Mouse (Mus musculus): ENCODE results near the gene Kcng3. TPM values are rescaled to one million over a fixed set of nuclear protein-coding genes. Genes with fewer than 3 reads are reported as not detected.

Gene Kcng3
- polyA plus RNA-seq (2015; fragmentation: Nextera tagmentation; extraction: Ambion mirVana), result 0.05 TPM in 1 of 2 replicates, not detected in the other

DNA sequence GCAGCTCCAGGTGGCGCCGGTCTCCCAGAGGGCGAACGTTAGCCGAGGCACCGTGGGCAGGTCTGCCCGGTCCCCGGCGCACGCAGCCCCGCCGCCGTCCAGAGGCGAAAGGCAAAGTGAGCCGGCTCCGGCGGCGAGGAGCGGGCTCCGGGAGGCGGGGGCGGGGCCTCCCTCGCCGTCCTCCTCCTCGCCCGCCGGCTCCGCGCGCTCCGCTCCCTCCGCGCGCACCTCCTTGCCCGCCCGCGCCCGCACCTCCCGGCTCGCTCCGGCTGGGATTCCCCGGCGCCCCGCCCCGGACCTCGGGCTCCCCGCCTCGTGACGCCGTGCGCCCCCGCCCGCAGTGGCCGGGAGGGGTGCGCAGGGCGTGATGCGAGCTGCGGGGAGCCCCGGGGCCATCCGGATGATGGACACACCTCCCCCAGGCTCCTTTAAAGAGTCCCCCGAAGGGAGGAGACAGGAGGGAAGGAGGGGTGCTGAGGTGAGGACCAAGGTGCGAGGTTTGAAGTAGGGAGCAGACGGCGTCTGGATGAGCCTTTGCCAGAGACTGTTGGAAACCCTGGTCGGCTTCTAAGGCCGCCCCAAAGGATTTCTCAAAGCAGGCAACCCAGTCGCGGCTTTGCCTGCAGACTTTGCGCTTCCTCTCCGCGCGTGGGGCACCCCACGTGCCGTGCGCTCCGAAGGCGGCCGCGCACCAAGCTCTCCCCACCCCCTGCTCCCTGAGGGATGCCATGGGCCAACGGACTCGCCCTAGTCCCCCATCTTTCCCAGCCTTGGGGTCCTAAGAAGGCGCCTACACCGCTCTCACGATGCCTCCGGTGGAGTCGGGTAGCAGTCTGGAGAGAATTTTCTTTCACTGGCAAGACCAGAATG, at the start of gene Kcng3:
TSS of gene Kcng3 (minus strand) at position 113 of the 870 bp plus-strand sequence.
- WGBS, result under 1% methylated on average over 48 of the region's 86 CpGs
- peak; percentile 66 for ATAC-seq
- no peak within 1 kb of the TSS for H3K27ac ChIP-seq

DNA sequence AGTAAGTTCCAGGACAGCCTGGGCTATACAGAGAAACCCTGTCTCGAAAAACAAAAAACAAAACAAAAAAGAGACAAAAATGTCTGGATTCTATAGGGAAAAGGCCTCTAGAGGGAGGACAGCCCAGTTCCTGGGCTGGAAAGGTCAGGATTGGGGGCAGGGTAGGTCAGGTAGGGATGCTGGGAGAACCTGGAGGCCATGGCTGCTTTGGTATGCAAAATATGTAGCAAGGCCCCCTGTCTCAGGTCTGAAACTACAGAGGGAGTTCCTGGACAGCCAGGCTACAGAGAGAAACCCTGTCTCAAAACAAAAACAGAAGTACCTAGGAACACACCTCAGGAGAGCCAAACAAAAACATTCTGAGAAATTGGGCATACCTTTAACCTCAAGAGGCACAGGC, 45.7 kb upstream of the Kcng3 start:
- H3K27me3 ChIP-seq, result no peaks in the 10 kb centered on the region
- ATAC-seq, result no peak
- no peaks in the 10 kb centered on the region for H3K4me1 ChIP-seq (replicated peaks)
- no peak overlapping the region for H3K4me2 ChIP-seq (replicated peaks)
- 77% methylated on average over 1 of the region's 1 CpGs for WGBS
- H3K9me3 ChIP-seq, result no peaks in the 10 kb centered on the region
- no peaks in the 10 kb centered on the region for H3K36me3 ChIP-seq
- H3K27ac ChIP-seq, result no peak overlapping the region
- H3K9ac ChIP-seq (replicated peaks), result no peak overlapping the region
- no peak overlapping the region for H3K4me3 ChIP-seq (replicated peaks)

More for the DNA sequence above, at the start of gene Kcng3:
- H3K36me3 ChIP-seq, result no peaks in the 10 kb centered on the region
- peak within 1 kb of the TSS; percentile 63 for H3K9ac ChIP-seq (replicated peaks)
- peaks cover 84% of the 10 kb centered on the region for H3K27me3 ChIP-seq
- peak within 1 kb of the TSS; percentile 56 for H3K4me3 ChIP-seq (replicated peaks)
- H3K4me2 ChIP-seq (replicated peaks), result peak within 1 kb of the TSS; percentile 88
- H3K9me3 ChIP-seq, result no peaks in the 10 kb centered on the region
- peaks cover 30% of the 10 kb centered on the region for H3K4me1 ChIP-seq (replicated peaks)

DNA sequence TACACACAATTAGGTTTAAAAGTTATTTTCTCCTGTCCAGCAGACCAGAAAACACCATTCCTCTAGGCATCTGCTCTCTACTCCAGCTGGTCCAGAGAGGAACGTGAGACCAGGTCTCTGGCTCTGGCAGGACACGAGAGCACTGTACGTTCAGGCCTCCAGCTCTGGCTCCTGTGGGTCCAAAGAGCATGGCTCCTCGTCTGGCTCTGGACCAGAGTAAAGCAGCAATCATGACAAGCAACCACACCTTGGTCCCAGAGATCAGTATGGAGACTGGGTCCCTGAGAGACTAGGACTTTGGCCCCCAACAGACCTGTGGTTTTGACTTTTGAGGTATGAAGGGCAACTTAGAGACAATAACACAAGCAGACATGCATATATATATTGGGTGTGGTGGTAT, 41.0 kb upstream of the Kcng3 start:
- 90% methylated on average over 4 of the region's 4 CpGs for WGBS
- H3K9ac ChIP-seq (replicated peaks), result no peak overlapping the region

DNA sequence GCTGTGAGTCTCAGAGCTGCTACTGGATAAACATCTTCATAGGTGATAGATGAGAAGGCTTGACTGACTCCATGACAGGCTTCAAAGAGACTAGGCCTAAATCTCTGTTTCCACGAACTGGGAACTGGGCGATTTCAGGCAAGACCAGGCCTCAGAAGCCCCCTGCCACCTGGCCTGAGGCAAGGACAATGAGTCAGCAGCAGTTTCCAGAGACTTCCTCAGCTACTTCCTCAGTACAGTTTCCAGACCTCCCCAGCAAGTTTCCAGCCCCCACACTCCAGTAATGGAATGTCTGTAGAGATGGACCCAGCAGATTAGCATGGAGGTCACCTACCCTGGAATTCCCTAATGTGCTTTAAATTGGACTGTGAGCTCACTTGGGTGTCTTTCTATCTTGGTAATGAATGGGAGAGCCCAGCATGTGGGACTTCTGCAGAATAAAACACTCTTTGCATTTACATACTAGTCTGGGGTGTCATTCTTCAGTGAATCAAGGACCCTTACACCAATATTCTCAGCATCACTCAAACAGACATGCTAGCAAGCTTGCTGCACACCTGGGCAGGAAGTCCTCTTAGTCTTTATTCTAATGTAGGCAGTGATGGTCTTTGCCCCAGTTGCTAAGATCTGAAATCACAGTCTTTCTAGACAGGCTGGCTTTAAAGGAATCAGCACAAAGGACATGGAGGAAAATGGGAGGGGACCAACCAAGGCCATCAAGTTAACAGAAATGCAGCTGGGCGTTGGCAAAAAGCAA, 36.4 kb upstream of the Kcng3 start:
- Histone ChIP-seq H3K27ac (no peak overlapping the region), H3K4me3 (replicated peaks) (no peak overlapping the region), H3K4me1 (replicated peaks) (no peaks in the 10 kb centered on the region), H3K36me3 (no peaks in the 10 kb centered on the region), H3K9ac (replicated peaks) (no peak overlapping the region), H3K4me2 (replicated peaks) (no peak overlapping the region), H3K27me3 (no peaks in the 10 kb centered on the region), H3K9me3 (peaks cover 4% of the 10 kb centered on the region; the same call in 1 of the 2 replicates)
- WGBS, result 88% methylated on average over 3 of the region's 3 CpGs
- no peak for ATAC-seq

More for the DNA sequence above, 41.0 kb upstream of the Kcng3 start:
- ATAC-seq, result no peak
- no peak overlapping the region for H3K4me2 ChIP-seq (replicated peaks)
- no peak overlapping the region for H3K27ac ChIP-seq
- H3K4me1 ChIP-seq (replicated peaks), result no peaks in the 10 kb centered on the region
- H3K9me3 ChIP-seq, result no peaks in the 10 kb centered on the region
- H3K27me3 ChIP-seq, result no peaks in the 10 kb centered on the region
- H3K4me3 ChIP-seq (replicated peaks), result no peak overlapping the region
- no peaks in the 10 kb centered on the region for H3K36me3 ChIP-seq

DNA sequence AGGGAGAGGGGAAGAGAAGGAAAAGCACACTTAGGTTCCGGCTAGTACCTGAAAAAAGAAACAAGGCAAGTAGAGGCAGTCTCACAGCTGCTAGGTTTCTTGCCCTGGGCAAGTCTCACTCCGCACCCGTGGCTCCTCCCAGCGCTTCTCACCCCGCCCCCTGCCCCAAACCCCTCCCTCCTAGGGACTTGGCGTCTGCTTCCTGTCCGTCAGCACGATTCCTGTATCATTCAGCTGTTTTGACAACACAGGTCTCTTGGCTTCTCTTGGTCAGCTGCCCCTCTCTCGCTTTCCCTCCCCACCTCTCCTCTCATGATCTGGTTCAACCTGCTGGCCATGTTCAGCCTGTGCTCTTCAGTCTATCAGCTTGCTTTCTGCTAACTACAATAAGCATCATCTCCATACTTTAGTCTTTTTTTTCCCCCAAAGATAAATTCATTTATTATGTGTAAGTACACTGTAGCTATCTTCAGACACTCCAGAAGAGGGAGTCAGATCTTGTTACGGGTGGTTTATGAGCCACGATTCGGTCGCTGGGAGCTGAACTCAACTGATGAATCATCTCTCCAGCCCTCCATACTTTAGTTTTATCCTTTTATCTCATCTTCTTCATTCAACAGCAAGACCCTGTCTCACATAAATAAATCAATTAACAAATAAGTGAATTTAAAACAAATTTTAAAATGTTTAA, 35.0 kb upstream of the Kcng3 start:
- Histone ChIP-seq H3K4me1 (replicated peaks) (no peaks in the 10 kb centered on the region), H3K9me3 (peaks cover 4% of the 10 kb centered on the region; the same call in 1 of the 2 replicates), H3K27ac (no peak overlapping the region), H3K4me2 (replicated peaks) (no peak overlapping the region), H3K27me3 (no peaks in the 10 kb centered on the region), H3K4me3 (replicated peaks) (no peak overlapping the region), H3K36me3 (no peaks in the 10 kb centered on the region), H3K9ac (replicated peaks) (no peak overlapping the region)
- WGBS, result 84% methylated on average over 13 of the region's 13 CpGs
- no peak for ATAC-seq

DNA sequence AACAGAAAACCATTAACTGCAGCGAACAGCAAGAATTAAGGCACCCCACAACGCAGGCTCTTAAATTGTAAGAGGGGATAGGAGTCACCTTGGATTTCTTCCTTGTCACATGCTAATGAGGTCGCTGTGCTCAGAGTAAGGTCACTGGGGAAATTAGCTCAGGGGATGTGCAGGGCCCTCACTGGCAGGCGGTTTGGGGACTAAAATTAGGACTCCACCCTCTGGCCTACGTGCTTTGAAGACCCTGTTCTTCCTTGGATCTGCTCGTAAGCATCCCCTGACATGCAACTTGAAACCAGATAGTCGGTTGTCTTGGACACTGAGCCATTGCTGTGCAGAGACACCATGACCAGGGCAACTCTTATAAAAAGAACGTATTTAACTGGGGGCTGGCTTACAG, 33.1 kb upstream of the Kcng3 start:
- no peak for ATAC-seq
- no peak overlapping the region for H3K27ac ChIP-seq
- H3K36me3 ChIP-seq, result no peaks in the 10 kb centered on the region
- no peak overlapping the region for H3K9ac ChIP-seq (replicated peaks)
- no peak overlapping the region for H3K4me3 ChIP-seq (replicated peaks)
- H3K27me3 ChIP-seq, result no peaks in the 10 kb centered on the region
- peaks cover 4% of the 10 kb centered on the region; the same call in 1 of the 2 replicates for H3K9me3 ChIP-seq
- H3K4me1 ChIP-seq (replicated peaks), result no peaks in the 10 kb centered on the region
- 46% methylated on average over 8 of the region's 8 CpGs for WGBS
- no peak overlapping the region for H3K4me2 ChIP-seq (replicated peaks)

DNA sequence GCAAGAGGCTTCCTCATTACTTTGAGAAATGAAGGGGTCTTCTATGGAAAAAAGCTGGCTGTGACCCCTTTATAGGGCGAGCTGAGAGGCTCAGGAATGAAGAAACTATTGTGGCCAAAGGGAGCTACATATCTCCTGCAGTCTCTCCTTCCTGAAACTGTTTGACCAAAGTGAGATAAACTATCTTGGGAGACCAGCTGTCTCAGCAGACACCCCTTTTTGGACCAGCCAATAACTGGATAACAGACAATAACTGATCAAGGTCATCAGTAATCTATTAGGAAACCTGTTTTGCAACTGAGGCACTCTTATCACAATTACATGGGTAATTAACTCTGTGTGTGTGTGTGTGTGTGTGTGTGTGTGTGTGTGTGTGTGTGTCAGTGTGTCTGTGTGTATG, 27.2 kb upstream of the Kcng3 start:
- Histone ChIP-seq H3K36me3 (no peaks in the 10 kb centered on the region), H3K4me3 (replicated peaks) (no peak overlapping the region), H3K27ac (no peak overlapping the region), H3K9me3 (peaks cover 4% of the 10 kb centered on the region; the same call in 1 of the 2 replicates), H3K9ac (replicated peaks) (no peak overlapping the region), H3K27me3 (no peaks in the 10 kb centered on the region), H3K4me1 (replicated peaks) (no peaks in the 10 kb centered on the region), H3K4me2 (replicated peaks) (no peak overlapping the region)
- ATAC-seq, result no peak
- WGBS, result 79% methylated on average over 1 of the region's 1 CpGs

DNA sequence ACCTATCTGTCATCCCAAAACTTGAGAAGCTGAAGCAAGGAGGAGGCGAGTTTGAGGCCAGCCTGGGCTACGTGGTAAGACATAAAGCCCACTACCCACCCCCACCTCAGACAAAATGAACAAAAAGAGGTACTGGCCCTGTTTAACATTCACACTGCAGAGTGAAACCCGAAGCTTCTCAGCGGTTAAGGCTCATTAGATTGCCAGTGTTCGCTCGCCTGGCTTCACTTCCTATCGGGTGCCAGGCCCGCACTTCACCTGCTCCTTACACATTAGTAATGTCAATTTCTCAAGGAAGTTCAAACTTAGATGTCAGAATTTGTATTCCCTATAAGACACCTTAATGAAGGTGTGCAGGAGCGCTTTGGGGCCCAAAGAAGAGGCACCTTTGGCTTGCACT, 25.7 kb upstream of the Kcng3 start:
- no peaks in the 10 kb centered on the region for H3K4me1 ChIP-seq (replicated peaks)
- no peak overlapping the region for H3K4me3 ChIP-seq (replicated peaks)
- H3K27me3 ChIP-seq, result no peaks in the 10 kb centered on the region
- H3K27ac ChIP-seq, result no peak overlapping the region
- H3K36me3 ChIP-seq, result no peaks in the 10 kb centered on the region
- WGBS, result 82% methylated on average over 9 of the region's 9 CpGs
- H3K4me2 ChIP-seq (replicated peaks), result no peak overlapping the region
- H3K9me3 ChIP-seq, result no peaks in the 10 kb centered on the region
- H3K9ac ChIP-seq (replicated peaks), result no peak overlapping the region
- no peak for ATAC-seq

DNA sequence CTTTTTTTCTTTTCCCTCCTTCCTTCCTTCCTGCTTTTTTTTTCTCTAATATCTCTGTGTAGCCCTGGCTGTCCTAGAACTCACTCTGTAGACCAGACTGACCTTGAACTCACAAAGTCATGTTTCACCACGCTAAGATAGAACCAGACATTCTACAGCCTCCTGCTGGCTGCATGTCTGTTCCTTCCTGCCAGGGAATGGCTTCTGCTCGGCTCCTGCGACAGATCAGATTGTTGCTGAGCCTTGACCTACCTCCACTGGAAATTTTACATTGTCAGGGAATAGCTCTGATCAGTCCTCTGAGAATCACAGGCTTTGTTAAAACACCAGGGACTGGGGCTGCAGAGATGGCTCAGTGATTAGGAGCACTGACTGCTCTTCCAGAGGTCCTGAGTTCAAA, 24.0 kb upstream of the Kcng3 start:
- no peak overlapping the region for H3K4me2 ChIP-seq (replicated peaks)
- no peak overlapping the region for H3K9ac ChIP-seq (replicated peaks)
- no peaks in the 10 kb centered on the region for H3K27me3 ChIP-seq
- no peaks in the 10 kb centered on the region for H3K9me3 ChIP-seq
- H3K27ac ChIP-seq, result no peak overlapping the region
- H3K4me3 ChIP-seq (replicated peaks), result no peak overlapping the region
- H3K4me1 ChIP-seq (replicated peaks), result no peaks in the 10 kb centered on the region
- 85% methylated on average over 3 of the region's 3 CpGs for WGBS
- no peaks in the 10 kb centered on the region for H3K36me3 ChIP-seq
- ATAC-seq, result no peak

DNA sequence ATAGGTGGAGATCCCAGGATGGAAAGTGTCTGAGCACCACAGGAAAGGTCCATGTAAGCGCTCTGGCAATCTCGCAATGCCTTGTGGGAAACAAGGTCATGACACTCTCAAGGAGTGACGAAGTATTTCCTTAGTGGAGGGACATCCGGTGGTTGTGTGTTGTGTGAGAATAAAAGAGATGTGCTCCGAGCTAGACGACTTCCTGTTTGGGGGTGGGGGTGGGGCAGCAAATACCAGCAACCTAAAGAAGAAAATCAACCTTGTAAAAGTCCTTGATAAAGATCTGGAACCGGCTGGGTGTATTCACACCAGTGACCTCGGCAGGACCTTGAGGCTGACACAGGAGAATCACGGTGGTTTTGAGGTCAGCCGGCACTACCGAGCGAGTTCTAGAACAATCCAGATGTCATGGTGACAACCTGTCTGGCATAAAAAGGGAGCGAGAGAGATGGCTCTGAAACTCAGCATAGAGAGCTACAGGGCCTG, 23.0 kb upstream of the Kcng3 start:
- no peaks in the 10 kb centered on the region for H3K9me3 ChIP-seq

DNA sequence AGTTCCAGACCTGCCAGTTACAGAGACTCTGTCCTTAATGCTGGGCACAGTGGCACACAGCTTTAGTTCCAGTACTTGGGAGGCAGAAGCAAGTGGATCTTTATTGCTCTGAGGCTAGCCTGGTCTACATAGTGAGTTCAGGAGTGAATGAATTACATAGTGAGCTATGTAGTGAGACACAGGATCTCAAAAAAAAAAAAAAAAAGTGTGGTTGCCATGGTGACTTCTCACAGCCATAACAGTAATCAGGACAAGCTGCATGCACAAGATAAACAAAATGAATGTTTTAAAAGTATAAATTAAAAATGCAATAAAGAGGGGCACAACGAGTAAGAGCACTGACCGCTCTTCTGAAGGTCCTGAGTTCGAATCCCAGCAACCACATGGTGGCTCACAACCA, 21.9 kb upstream of the Kcng3 start:
- Histone ChIP-seq H3K27ac (no peak overlapping the region), H3K4me1 (replicated peaks) (no peaks in the 10 kb centered on the region), H3K36me3 (no peaks in the 10 kb centered on the region), H3K4me2 (replicated peaks) (no peak overlapping the region), H3K4me3 (replicated peaks) (no peak overlapping the region), H3K9me3 (no peaks in the 10 kb centered on the region), H3K9ac (replicated peaks) (no peak overlapping the region), H3K27me3 (no peaks in the 10 kb centered on the region)
- ATAC-seq, result no peak
- WGBS, result 95% methylated on average over 3 of the region's 3 CpGs

More for the DNA sequence above, 23.0 kb upstream of the Kcng3 start:
- Histone ChIP-seq H3K36me3 (no peaks in the 10 kb centered on the region), H3K27ac (no peak overlapping the region), H3K4me1 (replicated peaks) (no peaks in the 10 kb centered on the region), H3K4me3 (replicated peaks) (no peak overlapping the region), H3K27me3 (no peaks in the 10 kb centered on the region), H3K4me2 (replicated peaks) (no peak overlapping the region), H3K9ac (replicated peaks) (no peak overlapping the region)
- ATAC-seq, result no peak
- 86% methylated on average over 13 of the region's 13 CpGs for WGBS

Data from midbrain, embryonic 13.5 days (tissue).